Mouse (Mus musculus) hindbrain, embryonic 15.5 days (tissue): ENCODE measurements around the gene Fam25c. TPM values are rescaled to one million over a fixed set of nuclear protein-coding genes. Genes with fewer than 3 reads are reported as not detected.
"Not testable (repeated sequence)": the region's sequence is repeated elsewhere in the genome, so short reads cannot be mapped to it uniquely, and the experiment has no call there.

Source experiments
- ATAC-seq: fragments of 200-750 bp; cut with Nextera tagmentation; 2 replicates; pipeline ENCODE4 v1.8.0; 2017; ENCODE audit warnings: low read depth, moderate number of reproducible peaks, moderate TSS enrichment; ENCODE audit not compliant: low FRiP score
- H3K27ac ChIP-seq: fragments of 300-500 bp; sonication (generic); replicated peaks from 2 replicates; pipeline ENCODE4 v1.5.1; 2015; ENCODE audit warnings: mild to moderate bottlenecking, inconsistent platforms
- H3K27me3 ChIP-seq: fragments of 300-500 bp; sonication (generic); 2 replicates; pipeline ENCODE4 v1.6.1; 2015; ENCODE audit warnings: control low read depth, inconsistent platforms
- H3K36me3 ChIP-seq: fragments of 300-500 bp; sonication (generic); 2 replicates; pipeline ENCODE4 v1.6.1; 2015; ENCODE audit warnings: control low read depth, inconsistent platforms
- H3K4me1 ChIP-seq: fragments of 300-500 bp; sonication (generic); replicated peaks from 2 replicates; pipeline ENCODE4 v1.6.1; 2015; ENCODE audit warnings: control low read depth, inconsistent platforms
- H3K4me2 ChIP-seq: fragments of 300-500 bp; sonication (generic); 2 replicates; pipeline ENCODE4 v1.6.1; 2015; ENCODE audit warnings: moderate library complexity, mild to moderate bottlenecking, inconsistent platforms
- H3K4me3 ChIP-seq: fragments of 300-500 bp; sonication (generic); 2 replicates; pipeline ENCODE4 v1.5.1; 2015; ENCODE audit warnings: mild to moderate bottlenecking, inconsistent platforms
- H3K9ac ChIP-seq: fragments of 300-500 bp; sonication (generic); 2 replicates; pipeline ENCODE4 v1.6.1; 2015; ENCODE audit warnings: inconsistent platforms
- H3K9me3 ChIP-seq: fragments of 300-500 bp; sonication (generic); 2 replicates; pipeline ENCODE4 v1.6.1; 2016; ENCODE audit warnings: control low read depth, inconsistent platforms
- WGBS: fragments of 180-500 bp; shearing (Covaris S2); methylation state at CpG from one replicate; pipeline ENCODE4 v1.1.7; 2015; 5-methylcytosine and 5-hydroxymethylcytosine counted together
- polyA plus RNA-seq: library from polyadenylated mRNA; unstranded; fragments of >200 nt; fragmentation: Nextera tagmentation; extraction: Ambion mirVana; gene quantifications from 2 replicates; pipeline ENCODE4 v1.2.1, GENCODE M21; 2015

Gene Fam25c
- polyA plus RNA-seq, 1 experiment from 2014 or later: not detected

GRCm38 (mm10) chr14:34375941-34376340 lies 20.7 kb upstream of the Fam25c start:
- no peaks in the 10 kb centered on the region for H3K36me3 ChIP-seq
- ATAC-seq: no peak
- H3K4me2 ChIP-seq: no peak overlapping the region
- H3K9ac ChIP-seq: no peak overlapping the region
- peaks cover 17% of the 10 kb centered on the region for H3K4me1 ChIP-seq
- no peak overlapping the region for H3K27ac ChIP-seq
- H3K9me3 ChIP-seq: no peaks in the 10 kb centered on the region
- no peaks in the 10 kb centered on the region for H3K27me3 ChIP-seq
- H3K4me3 ChIP-seq: no peak overlapping the region
- whole genome bisulfite sequencing: 86% methylated on average over 5 of the region's 5 CpGs

DNA sequence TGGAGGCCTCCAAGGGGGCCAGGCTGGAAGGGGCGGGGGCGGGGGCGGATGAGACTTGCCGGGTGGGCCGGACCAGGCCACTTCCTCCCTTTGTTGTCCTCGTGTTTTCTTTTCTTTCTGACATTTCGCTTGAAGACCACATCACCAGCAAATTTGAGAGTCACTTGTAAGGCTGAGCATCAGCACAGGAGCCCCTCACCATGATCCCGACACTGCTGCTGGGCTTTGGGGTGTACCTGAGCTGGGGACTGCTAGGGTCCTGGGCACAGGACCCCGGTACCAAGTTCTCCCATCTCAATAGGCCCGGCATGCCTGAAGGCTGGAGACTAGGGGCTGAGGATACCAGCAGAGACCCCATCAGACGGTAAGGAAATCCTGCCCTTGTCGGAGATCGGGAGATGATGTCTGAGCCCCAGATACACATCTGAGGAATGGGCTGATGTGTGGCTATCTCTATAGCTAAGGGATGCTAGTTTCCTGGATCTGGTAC lies 20.2 kb upstream of the Fam25c start, which contains the start of gene Mmrn2:
TSS of gene Mmrn2 (plus strand) at position 51 of the 490 bp plus-strand sequence.
- Histone ChIP-seq H3K9me3 (no peaks in the 10 kb centered on the region), H3K4me1 (peaks cover 17% of the 10 kb centered on the region), H3K27ac (no peak within 1 kb of the TSS; the same call in 1 of the 2 replicates), H3K4me2 (peak within 1 kb of the TSS; percentile 33), H3K9ac (no peak within 1 kb of the TSS), H3K36me3 (no peaks in the 10 kb centered on the region), H3K27me3 (no peaks in the 10 kb centered on the region), H3K4me3 (0 out of 2 replicates have a peak within 1 kb of the TSS, but pooled peaks have one; percentile 1)
- no peak for ATAC-seq
- WGBS: 76% methylated on average over 13 of the region's 13 CpGs

GRCm38 (mm10) chr14:34374577-34374976 lies 19.3 kb upstream of the Fam25c start, which contains the start of gene Sncg:
TSS of gene Sncg (minus strand) at chr14:34374789.
- 29% methylated on average over 10 of the region's 10 CpGs for WGBS
- no peaks in the 10 kb centered on the region for H3K36me3 ChIP-seq
- no peak for ATAC-seq
- H3K4me2 ChIP-seq: peak within 1 kb of the TSS; percentile 33
- H3K27ac ChIP-seq: no peak within 1 kb of the TSS; the same call in 1 of the 2 replicates
- H3K9ac ChIP-seq: no peak within 1 kb of the TSS
- peak within 1 kb of the TSS; percentile 1; the same call in 1 of the 2 replicates for H3K4me3 ChIP-seq
- H3K4me1 ChIP-seq: peaks cover 17% of the 10 kb centered on the region
- no peaks in the 10 kb centered on the region for H3K9me3 ChIP-seq
- H3K27me3 ChIP-seq: no peaks in the 10 kb centered on the region

GRCm38 (mm10) chr14:34373581-34373980 lies 18.3 kb upstream of the Fam25c start:
- H3K27ac ChIP-seq: no peak overlapping the region
- H3K9me3 ChIP-seq: no peaks in the 10 kb centered on the region
- H3K9ac ChIP-seq: no peak overlapping the region
- WGBS: 86% methylated on average over 6 of the region's 6 CpGs
- H3K27me3 ChIP-seq: no peaks in the 10 kb centered on the region
- peak overlapping the region; percentile 1; the same call in 1 of the 2 replicates for H3K4me3 ChIP-seq
- peak overlapping the region; percentile 33 for H3K4me2 ChIP-seq
- H3K36me3 ChIP-seq: no peaks in the 10 kb centered on the region
- H3K4me1 ChIP-seq: peaks cover 15% of the 10 kb centered on the region
- ATAC-seq: no peak

DNA sequence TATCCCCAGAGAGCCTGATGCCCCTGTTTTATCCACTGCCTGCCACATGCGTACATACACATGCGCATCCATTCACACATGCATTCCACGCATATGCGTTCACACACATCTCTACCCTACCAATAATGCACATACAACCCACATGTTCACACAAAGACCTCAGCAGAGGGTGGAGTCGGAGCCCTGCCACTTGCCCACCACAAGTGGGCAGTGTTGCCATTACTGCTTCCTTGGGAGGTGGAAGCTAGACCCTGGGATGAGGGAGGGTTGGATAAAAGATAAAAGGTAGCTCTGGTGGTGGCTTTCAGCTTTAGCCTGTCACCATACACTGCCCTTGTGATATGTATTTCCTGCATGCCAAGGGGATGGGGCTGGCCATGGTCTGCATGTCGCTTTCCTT lies 17.4 kb upstream of the Fam25c start:
- Histone ChIP-seq H3K9ac (no peak overlapping the region), H3K4me1 (peaks cover 9% of the 10 kb centered on the region), H3K36me3 (no peaks in the 10 kb centered on the region), H3K4me2 (no peak overlapping the region), H3K9me3 (no peaks in the 10 kb centered on the region), H3K27ac (no peak overlapping the region), H3K27me3 (no peaks in the 10 kb centered on the region), H3K4me3 (no peak overlapping the region)
- no peak for ATAC-seq
- WGBS: 93% methylated on average over 6 of the region's 6 CpGs

GRCm38 (mm10) chr14:34371763-34372162 lies 16.5 kb upstream of the Fam25c start:
- 83% methylated on average over 2 of the region's 2 CpGs for WGBS
- Histone ChIP-seq H3K27ac (no peak overlapping the region), H3K9ac (no peak overlapping the region), H3K27me3 (no peaks in the 10 kb centered on the region), H3K9me3 (no peaks in the 10 kb centered on the region), H3K36me3 (no peaks in the 10 kb centered on the region), H3K4me2 (no peak overlapping the region), H3K4me3 (no peak overlapping the region), H3K4me1 (peaks cover 9% of the 10 kb centered on the region)
- no peak for ATAC-seq

DNA sequence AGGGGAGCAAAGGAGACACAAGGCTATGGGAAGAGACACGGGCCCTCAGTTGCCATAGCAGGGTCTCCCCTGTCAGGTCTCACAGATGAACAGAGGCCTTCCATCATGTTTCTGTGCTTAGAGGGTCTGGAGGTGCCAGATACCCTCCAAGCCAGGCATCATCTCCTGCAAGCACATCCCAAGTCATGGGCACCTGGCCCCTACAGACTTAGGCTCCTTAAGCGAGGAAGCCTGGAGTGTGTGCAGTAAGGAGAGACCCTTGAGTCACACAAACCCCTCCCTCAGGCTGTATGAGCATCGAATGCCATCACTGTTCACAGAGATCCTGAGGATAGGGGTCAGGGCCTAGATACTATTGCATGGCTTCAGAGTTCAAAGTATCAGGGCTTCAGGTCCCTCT lies 15.7 kb upstream of the Fam25c start:
- 93% methylated on average over 3 of the region's 3 CpGs for WGBS
- no peak overlapping the region for H3K4me3 ChIP-seq
- no peaks in the 10 kb centered on the region for H3K9me3 ChIP-seq
- no peak overlapping the region for H3K4me2 ChIP-seq
- peaks cover 9% of the 10 kb centered on the region for H3K4me1 ChIP-seq
- H3K27ac ChIP-seq: no peak overlapping the region
- H3K27me3 ChIP-seq: no peaks in the 10 kb centered on the region
- ATAC-seq: no peak
- no peak overlapping the region for H3K9ac ChIP-seq
- H3K36me3 ChIP-seq: no peaks in the 10 kb centered on the region

DNA sequence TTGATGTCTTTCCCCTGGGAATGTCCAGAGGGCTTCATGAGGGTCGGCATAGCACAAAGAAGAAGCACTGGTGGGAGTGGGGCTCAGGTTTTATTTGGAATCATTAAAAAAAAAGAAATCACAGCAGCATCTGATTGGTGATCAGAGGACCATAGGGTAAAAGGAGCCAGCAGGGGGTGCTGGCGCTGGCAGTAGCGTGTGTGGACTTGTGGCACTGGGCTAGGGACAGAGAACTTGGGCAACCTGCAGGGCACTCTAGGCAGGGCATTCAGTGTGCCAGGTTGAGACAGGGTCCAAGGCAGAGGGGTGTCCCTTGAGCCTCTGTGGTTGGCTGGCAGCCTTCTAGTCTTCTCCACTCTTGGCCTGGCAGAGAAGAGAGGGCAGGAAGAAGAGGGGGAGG lies 15.0 kb upstream of the Fam25c start:
- no peak overlapping the region for H3K27ac ChIP-seq
- no peaks in the 10 kb centered on the region for H3K9me3 ChIP-seq
- H3K36me3 ChIP-seq: no peaks in the 10 kb centered on the region
- WGBS: 63% methylated on average over 3 of the region's 3 CpGs
- no peak for ATAC-seq
- no peak overlapping the region for H3K4me2 ChIP-seq
- H3K4me3 ChIP-seq: no peak overlapping the region
- H3K4me1 ChIP-seq: peaks cover 9% of the 10 kb centered on the region
- H3K9ac ChIP-seq: no peak overlapping the region
- H3K27me3 ChIP-seq: no peaks in the 10 kb centered on the region

GRCm38 (mm10) chr14:34365147-34365507 lies 9.9 kb upstream of the Fam25c start:
- Histone ChIP-seq H3K4me3 (no peak overlapping the region), H3K36me3 (no peaks in the 10 kb centered on the region), H3K27me3 (no peaks in the 10 kb centered on the region), H3K4me1 (peaks cover 9% of the 10 kb centered on the region), H3K9me3 (no peaks in the 10 kb centered on the region), H3K9ac (no peak overlapping the region), H3K27ac (no peak overlapping the region), H3K4me2 (no peak overlapping the region)
- WGBS: 84% methylated on average over 2 of the region's 2 CpGs
- no peak for ATAC-seq

DNA sequence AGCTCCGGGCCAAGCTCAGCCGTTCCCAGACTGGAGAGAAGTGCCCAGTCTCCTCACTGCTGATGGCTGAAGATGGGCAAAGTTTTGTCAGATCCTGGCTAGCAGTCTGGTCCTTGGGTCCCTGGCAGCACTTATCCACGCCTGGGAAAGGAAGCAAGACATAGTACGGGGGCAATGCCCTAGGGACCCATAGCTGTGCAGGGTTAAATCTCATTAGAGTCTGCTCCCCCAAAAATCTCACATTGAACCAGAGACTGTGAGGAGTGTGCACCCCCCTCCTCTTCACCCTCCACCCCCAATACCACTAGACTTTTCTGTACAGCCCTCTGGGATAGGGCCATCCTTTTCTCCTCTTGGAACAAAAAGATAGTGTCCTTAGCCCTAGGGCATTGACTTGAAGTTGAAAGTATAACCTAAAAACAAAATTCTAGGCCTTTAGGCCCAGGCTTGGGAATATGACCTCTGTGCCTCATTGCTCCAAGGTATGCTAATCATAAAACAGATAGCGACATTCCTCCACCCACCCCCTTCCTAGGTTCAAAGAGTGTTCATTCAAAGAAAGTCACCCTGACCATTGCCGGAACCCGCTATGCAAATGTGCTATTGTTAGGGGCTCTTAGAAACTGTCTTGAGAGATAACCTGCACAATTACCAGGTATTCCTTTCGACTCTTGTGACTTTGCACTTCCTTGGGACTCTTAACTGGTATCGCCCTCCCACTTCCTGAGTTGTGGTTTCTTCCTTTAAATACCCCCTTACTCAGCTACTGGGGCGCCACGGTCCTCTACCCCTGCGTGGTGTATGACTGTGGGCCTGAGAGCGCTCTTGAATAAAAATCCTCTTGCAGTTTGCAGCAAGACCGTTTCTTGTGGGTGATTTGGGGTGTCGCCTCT lies 9.3 kb upstream of the Fam25c start:
- H3K27ac ChIP-seq: peak overlapping the region; percentile 66
- ATAC-seq, H3K4me1 ChIP-seq, H3K36me3 ChIP-seq, H3K9me3 ChIP-seq, H3K27me3 ChIP-seq: not testable (repeated sequence)
- peak overlapping the region; percentile 43 for H3K4me3 ChIP-seq
- peak overlapping the region; percentile 61 for H3K9ac ChIP-seq
- 74% methylated on average over 15 of the region's 15 CpGs for WGBS
- H3K4me2 ChIP-seq: peak overlapping the region; percentile 93

DNA sequence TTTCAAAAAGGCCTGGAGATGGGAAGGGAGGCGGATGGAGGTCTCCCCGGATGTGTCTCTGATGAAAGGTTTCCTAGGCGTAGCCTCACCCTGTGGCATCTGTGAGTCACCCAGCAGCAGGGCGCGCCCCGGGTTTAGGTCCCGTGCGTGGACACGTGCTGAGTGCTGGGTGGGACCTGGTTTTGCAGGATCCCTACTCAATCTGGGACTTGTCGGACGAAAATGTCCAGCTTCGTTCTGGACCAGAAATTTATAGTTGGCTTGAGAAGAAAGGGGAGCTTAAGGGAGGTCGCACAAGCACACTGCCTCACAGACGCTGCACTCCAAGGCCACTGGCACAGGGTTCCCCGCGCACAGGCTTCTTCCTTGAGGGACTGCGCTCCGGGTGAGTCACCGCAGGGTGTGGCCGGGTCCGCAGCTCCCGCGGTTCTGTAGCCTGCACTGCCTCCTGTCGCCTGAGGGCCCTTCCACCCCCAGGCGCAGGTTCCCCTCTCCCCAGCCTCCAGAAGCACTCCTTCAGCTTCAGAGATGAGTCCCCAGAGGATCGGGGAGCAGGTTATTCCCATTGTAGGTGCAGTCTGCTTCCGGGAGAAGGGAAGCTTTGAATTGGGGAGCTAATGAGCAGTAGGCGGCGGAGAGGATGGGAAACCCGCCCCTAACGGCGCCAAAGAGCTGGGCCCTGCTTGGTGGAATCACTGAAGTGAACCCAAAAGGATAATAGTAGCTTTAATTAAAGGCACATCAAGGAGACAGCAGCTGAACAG lies 8.4 kb upstream of the Fam25c start:
- Histone ChIP-seq H3K27me3 (no peaks in the 10 kb centered on the region), H3K4me2 (peak overlapping the region; percentile 93), H3K9ac (peak overlapping the region; percentile 61), H3K27ac (peak overlapping the region; percentile 66), H3K9me3 (no peaks in the 10 kb centered on the region), H3K36me3 (no peaks in the 10 kb centered on the region), H3K4me1 (peaks cover 9% of the 10 kb centered on the region), H3K4me3 (peak overlapping the region; percentile 43)
- 1% methylated on average over 32 of the region's 32 CpGs for WGBS
- ATAC-seq: peak; percentile 84
